Mouse (Mus musculus): Measurements from ENCODE around the gene Mrgprb5.
"Not testable (repeated sequence)": the region's sequence is repeated elsewhere in the genome, so short reads cannot be mapped to it uniquely, and the experiment has no call there.

The Mrgprb5 gene

DNA sequence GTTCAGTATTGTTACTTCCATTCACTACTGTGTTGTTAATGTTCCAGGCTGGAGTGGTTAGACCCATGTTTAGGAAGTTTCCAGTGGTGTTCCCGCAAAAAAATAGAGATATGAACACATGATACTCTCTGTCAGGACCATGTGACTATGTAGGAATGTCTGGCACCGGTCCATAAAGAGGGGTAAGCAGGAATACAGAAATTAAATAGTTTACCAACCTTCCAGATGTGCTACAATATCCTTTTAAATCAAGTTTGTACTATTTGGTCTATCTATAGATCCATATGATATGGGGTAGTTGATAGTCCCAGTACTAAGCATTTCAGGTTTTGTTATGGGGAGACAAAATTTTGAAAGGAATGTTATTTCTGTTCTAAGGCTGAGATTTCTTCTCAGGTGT is at the start of gene Mrgprb5:
TSS of gene Mrgprb5 (minus strand) at position 101 of the 400 bp plus-strand sequence.
- no peak for DNase-seq (ENCODE audit: low spot score in 2 of 2)

GRCm38 (mm10) chr7:48199188-48199587 is 30.4 kb upstream of the Mrgprb5 start, which contains the start of gene Mrgprb4:
Mrgprb4 (minus strand) TSS chr7:48199288.
- DNase-seq (ENCODE audit: low spot score in 2 of 2) = no peak

GRCm38 (mm10) chr7:48167471-48167870 is 1.3 kb downstream of the Mrgprb5 start:
- no peak for DNase-seq (ENCODE audit: low spot score in 2 of 2)

GRCm38 (mm10) chr7:48138248-48138702 is 30.5 kb downstream of the Mrgprb5 start:
- DNase-seq (ENCODE audit: low spot score in 2 of 2) = peak in 1 of 2 experiments; percentile 5

- DNase-seq (ENCODE audit: low spot score in 2 of 2) = peak in 1 of 2 experiments; percentile 9
These were observed 31.4 kb downstream of the Mrgprb5 start for GRCm38 (mm10) chr7:48137216-48138077.

GRCm38 (mm10) chr7:48132674-48133073 is 36.1 kb downstream of the Mrgprb5 start:
- no peak for DNase-seq (ENCODE audit: low spot score in 2 of 2)

- not testable (repeated sequence) for DNase-seq (ENCODE audit: low spot score in 2 of 2)
These were observed 36.6 kb downstream of the Mrgprb5 start for GRCm38 (mm10) chr7:48132247-48132646.

DNA sequence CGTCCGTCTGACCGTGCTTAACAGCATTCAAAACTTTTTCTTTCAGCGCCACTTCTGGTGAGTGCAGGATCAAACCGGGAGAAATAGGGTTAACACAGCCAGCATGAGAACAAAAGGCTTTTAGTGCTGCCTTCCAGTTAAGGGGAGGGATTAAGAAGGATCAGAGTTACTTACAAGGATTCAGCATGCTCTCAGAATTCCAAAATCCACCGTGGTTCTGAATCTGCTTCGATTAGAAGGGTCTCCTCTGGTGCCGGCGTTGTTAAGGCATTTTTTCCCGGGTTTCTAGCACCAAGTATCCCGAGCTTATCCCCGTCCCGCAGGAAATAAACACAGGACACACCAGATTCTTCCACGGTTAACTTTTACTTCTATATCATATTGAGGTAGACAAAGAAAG is 37.0 kb downstream of the Mrgprb5 start:
- not testable (repeated sequence) for DNase-seq (ENCODE audit: low spot score in 2 of 2)

DNA sequence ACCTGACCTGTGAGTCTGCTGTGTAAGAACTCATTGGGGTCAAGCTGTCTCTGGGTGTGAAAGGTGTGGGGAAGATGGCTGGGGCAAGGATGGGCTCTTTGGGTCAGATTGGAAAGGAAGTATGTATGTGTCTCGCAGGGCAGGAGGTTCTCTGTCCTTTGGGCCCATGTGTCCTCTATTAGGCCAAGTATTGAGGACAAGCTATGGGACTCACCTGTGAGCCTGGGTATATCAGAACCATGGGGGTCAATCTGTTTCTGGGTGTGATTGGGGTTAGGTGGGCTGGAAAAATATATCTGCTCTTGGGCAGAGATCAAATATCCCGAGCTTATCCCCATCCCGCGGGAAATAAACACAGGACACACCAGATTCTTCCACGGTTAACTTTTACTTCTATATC is 45.0 kb downstream of the Mrgprb5 start:
- DNase-seq (ENCODE audit: low spot score in 2 of 2) = no peak

All from urinary bladder, adult 18-20 months (tissue).